Mouse (Mus musculus) bone marrow, adult 2 months (tissue): Measurements from ENCODE around the gene Dyrk2. TPM values are rescaled to one million over a fixed set of nuclear protein-coding genes. Genes with fewer than 3 reads are reported as not detected.
A peak's percentile ranks its signal among the peaks of the same experiment; 100 is the strongest.

ENCODE experiments used
- H3K27ac ChIP-seq: fragments of 200-500 bp; 2 replicates; pipeline ENCODE4 v1.5.1; 2012; ENCODE audit warnings: low read depth, mild to moderate bottlenecking, control low read depth, inconsistent platforms, low read length; ENCODE audit not compliant: control insufficient read depth, poor library complexity, insufficient read depth
- H3K4me1 ChIP-seq: fragments of 200-500 bp; 2 replicates; pipeline ENCODE4 v1.6.1; 2011; ENCODE audit warnings: low read length; ENCODE audit not compliant: control insufficient read depth, insufficient read depth
- H3K4me3 ChIP-seq: fragments of 200-500 bp; replicated peaks from 2 replicates; pipeline ENCODE3; 2011; ENCODE audit warnings: mild to moderate bottlenecking, low read depth, low read length, control low read depth; ENCODE audit not compliant: control insufficient read depth
- CTCF ChIP-seq: fragments of 200-500 bp; IDR thresholded peaks from 2 replicates; pipeline ENCODE4 v1.5.1; 2011; ENCODE audit warnings: low read length, control low read depth; ENCODE audit not compliant: control insufficient read depth, insufficient read depth
- POLR2A ChIP-seq: fragments of 200-500 bp; IDR thresholded peaks from 2 replicates; pipeline ENCODE4 v1.6.1; 2011; ENCODE audit warnings: low read depth, mild to moderate bottlenecking, control low read depth, low read length, borderline replicate concordance; ENCODE audit not compliant: control insufficient read depth
- WGBS: fragments of 180-500 bp; shearing (Covaris S2); methylation state at CpG from one replicate; pipeline ENCODE4 v1.1.7; 2018; 5-methylcytosine and 5-hydroxymethylcytosine counted together
- polyA plus RNA-seq: library from polyadenylated mRNA; stranded (reverse); fragments of >200 nt; gene quantifications from 2 replicates; pipeline ENCODE4 v1.2.4, GENCODE M21; 2011; ENCODE audit warnings: low replicate concordance; ENCODE audit not compliant: missing spikeins, insufficient read depth, insufficient read length

The Dyrk2 gene
- 4.7 and 5.4 TPM in 2 replicates for polyA plus RNA-seq

DNA sequence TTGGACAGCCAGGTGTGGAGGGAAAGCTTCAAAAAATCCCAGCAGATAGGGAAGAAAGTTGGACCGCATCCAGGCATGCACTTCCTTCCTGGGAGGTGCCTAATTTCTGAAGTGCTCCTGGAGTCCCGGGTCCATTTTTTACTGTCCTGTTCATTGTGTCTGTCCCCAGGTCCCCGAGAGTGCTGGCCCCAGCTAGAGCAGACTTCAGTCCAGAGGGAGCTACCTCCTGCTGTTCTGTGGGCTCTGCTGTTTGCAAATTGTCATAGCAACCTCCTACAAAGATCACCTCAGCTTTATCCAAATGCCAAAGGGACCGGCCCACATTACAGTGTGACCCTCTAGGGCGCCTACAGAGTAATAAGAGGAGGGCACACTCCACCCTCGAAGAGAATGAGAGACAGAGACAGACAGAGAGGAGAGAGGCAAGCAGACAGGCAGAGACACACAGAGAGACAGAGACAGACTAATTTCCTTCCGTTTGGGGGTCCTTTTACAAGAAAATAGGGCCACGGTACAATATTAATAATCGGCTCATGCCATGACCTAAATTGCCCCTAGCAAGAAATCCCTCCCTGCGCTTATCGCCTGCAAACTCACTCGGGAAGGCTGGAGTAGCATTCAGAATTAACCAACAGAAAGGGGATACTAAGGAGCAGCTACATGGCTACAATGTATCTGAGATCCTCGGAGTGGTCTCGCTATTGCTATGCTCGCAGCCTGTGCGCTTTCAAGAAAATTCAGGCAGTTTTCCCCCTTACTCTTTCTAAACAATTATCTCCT, at the start of gene Dyrk2:
Dyrk2 (minus strand) TSS at position 9 of the 780 bp plus-strand sequence.
- H3K27ac ChIP-seq, result peak within 1 kb of the TSS; percentile 67
- no peak for TF ChIP-seq POLR2A
- TF ChIP-seq CTCF, result no peak
- H3K4me3 ChIP-seq, result peak within 1 kb of the TSS; percentile 79
- WGBS, result 47% methylated on average over 16 of the region's 16 CpGs
- peaks cover 1% of the 10 kb centered on the region; the same call in 1 of the 2 replicates for H3K4me1 ChIP-seq

DNA sequence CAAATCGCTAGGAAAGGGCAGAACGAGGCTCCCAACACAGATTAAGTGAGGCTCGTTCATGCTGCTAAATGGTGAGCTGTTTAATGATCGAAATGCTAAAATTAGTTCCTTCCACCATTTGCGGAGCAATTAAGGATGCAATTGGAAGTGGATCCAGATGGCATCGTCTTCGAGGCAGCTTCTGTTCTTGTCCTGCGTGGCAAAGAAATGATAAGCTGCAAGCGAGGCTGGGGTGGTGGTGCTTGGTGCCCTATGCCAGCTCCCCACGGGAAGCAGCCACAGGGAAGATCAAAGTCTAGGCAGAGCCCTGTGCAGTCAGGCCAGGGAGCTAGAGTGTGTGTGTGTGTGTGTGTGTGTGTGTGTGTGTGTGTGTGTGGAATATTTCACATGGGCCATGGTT, 32.6 kb upstream of the Dyrk2 start:
- Histone ChIP-seq H3K4me1 (no peaks in the 10 kb centered on the region), H3K4me3 (no peak overlapping the region), H3K27ac (no peak overlapping the region)
- WGBS, result 85% methylated on average over 10 of the region's 10 CpGs
- no peak for TF ChIP-seq POLR2A

GRCm38 (mm10) chr10:118893645-118894044, 23.6 kb upstream of the Dyrk2 start:
- TF ChIP-seq POLR2A (no peak), CTCF (no peak)
- peaks cover 2% of the 10 kb centered on the region for H3K4me1 ChIP-seq
- H3K27ac ChIP-seq, result no peak overlapping the region
- H3K4me3 ChIP-seq, result no peak overlapping the region
- 4% methylated on average over 3 of the region's 3 CpGs for WGBS

DNA sequence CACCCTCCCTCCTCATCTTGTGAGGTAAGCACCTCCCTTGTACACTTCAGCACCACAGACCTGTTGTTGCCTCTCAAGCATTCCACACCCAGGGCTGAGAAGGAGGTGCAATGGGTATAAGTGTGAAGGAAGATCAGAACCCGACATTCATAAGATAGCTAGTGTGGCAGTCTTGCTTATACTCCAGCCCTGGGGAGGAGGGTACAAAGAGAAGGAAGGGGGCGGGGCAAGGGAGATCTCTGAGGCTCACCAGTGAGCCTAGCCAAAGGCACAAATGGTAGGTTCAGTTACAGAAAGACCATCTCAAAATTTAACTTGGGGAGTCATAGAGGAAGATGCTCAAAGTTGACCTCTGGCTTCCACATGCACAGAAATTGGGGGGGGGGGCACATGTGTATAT, 14.1 kb upstream of the Dyrk2 start:
- Histone ChIP-seq H3K27ac (no peak overlapping the region), H3K4me3 (no peak overlapping the region), H3K4me1 (peaks cover 2% of the 10 kb centered on the region; the same call in 1 of the 2 replicates)
- 84% methylated on average over 2 of the region's 2 CpGs for WGBS
- no peak for TF ChIP-seq CTCF
- TF ChIP-seq POLR2A, result no peak

GRCm38 (mm10) chr10:118883317-118883716, 13.3 kb upstream of the Dyrk2 start:
- TF ChIP-seq CTCF (no peak), POLR2A (no peak)
- H3K4me3 ChIP-seq, result no peak overlapping the region
- WGBS, result 24% methylated on average over 11 of the region's 11 CpGs
- H3K4me1 ChIP-seq, result peaks cover 2% of the 10 kb centered on the region; the same call in 1 of the 2 replicates
- peak overlapping the region; percentile 18; the same call in 1 of the 2 replicates for H3K27ac ChIP-seq

DNA sequence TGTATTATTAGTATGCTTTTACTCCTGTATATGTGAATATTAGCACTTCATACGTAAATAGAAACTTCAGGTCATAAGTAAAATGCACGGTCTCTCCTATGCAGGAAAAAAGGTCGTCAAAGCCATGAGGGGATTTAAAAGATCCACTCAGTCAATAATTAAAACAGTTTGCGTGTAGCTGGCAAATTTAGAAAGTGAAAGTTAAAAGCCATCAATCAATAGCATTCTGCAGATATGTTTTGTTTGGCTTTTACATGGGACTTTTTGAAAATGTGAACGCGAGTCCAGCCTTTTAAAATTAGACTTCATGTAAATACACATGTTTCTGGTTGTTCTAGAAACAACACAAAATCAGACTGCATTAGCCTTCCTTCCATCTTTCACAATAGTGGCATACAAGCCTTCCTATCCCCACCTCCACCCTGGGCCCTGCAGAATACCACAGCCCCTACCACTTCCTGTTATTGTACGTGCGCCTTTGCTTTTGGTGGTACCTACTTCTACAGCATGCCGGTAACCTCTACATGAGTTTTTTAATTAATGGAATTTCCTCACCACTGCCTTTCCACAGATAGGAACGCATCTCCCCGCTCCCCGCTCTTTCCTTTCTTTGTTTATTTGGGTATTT, 12.4 kb upstream of the Dyrk2 start:
- Histone ChIP-seq H3K27ac (no peak overlapping the region; the same call in 1 of the 2 replicates), H3K4me3 (no peak overlapping the region), H3K4me1 (peaks cover 2% of the 10 kb centered on the region; the same call in 1 of the 2 replicates)
- no peak for TF ChIP-seq CTCF
- no peak for TF ChIP-seq POLR2A
- 5% methylated on average over 12 of the region's 12 CpGs for WGBS

GRCm38 (mm10) chr10:118880776-118881175, 10.8 kb upstream of the Dyrk2 start:
- TF ChIP-seq POLR2A, result no peak
- TF ChIP-seq CTCF, result no peak
- 72% methylated on average over 2 of the region's 2 CpGs for WGBS
- Histone ChIP-seq H3K4me3 (no peak overlapping the region), H3K4me1 (peaks cover 2% of the 10 kb centered on the region; the same call in 1 of the 2 replicates), H3K27ac (no peak overlapping the region)

- Histone ChIP-seq H3K4me3 (no peak overlapping the region), H3K4me1 (no peaks in the 10 kb centered on the region; the same call in 1 of the 2 replicates), H3K27ac (no peak overlapping the region)
- WGBS, result 91% methylated on average over 2 of the region's 2 CpGs
- TF ChIP-seq CTCF (no peak), POLR2A (no peak)
These were observed 2.2 kb upstream of the Dyrk2 start for GRCm38 (mm10) chr10:118872196-118872595.

- TF ChIP-seq POLR2A (no peak), CTCF (no peak)
- peaks cover 1% of the 10 kb centered on the region; the same call in 1 of the 2 replicates for H3K4me1 ChIP-seq
- under 1% methylated on average over 16 of the region's 16 CpGs for WGBS
- peak overlapping the region; percentile 79 for H3K4me3 ChIP-seq
- H3K27ac ChIP-seq, result peak overlapping the region; percentile 67
These were observed 413 bp downstream of the Dyrk2 start for GRCm38 (mm10) chr10:118869591-118870001.
